In genomic region chr1:106395476-106395875, GRCm38 (mm10) we compare ENCODE assay signal across 8 mouse cellular contexts.
DNase-seq lines count a peak whose midpoint lies in the region; ATAC-seq and TF ChIP-seq lines count a peak whose summit lies in the region.

No protein-coding gene starts in this region.

- H3K27ac ChIP-seq in hindbrain, postnatal 0 days, result no peak overlapping the region
- no peak overlapping the region for H3K27ac ChIP-seq in left cerebral cortex, adult 2 months

- H3K36me3 ChIP-seq in hindbrain, postnatal 0 days (ENCODE audit: insufficient read depth, low read length), result peaks cover 25% of the 10 kb centered on the region; the same call in 1 of the 2 replicates

- H3K4me1 ChIP-seq in hindbrain, postnatal 0 days (ENCODE audit: insufficient read depth, low read length), result no peaks in the 10 kb centered on the region; the same call in 1 of the 2 replicates

- H3K9ac ChIP-seq in hindbrain, postnatal 0 days (replicated peaks; ENCODE audit: low read length), result no peak overlapping the region

- peak; percentile 78 for ATAC-seq in hindbrain, postnatal 0 days
- peak; percentile 79 for ATAC-seq in megakaryocyte, adult 5-6 weeks (ENCODE audit: poor library complexity, severe bottlenecking)
- no peak for ATAC-seq in erythroblast, adult 5-6 weeks (replicated peaks; ENCODE audit: low FRiP score, poor library complexity, severe bottlenecking)

- intact Hi-C loops in left cerebral cortex, adult 2 months (cut with DNase I), result loop anchor here (1.0 to 10.0 kb wide), 4 partner anchors 225 to 501 kb away; partner anchors contain the start of gene Phlpp1

- H3K9me3 ChIP-seq in hindbrain, postnatal 0 days (ENCODE audit: low read length), result no peaks in the 10 kb centered on the region

- H3K4me2 ChIP-seq in hindbrain, postnatal 0 days (ENCODE audit: low read depth, low read length), result no peak overlapping the region

- WGBS in hindbrain, postnatal 0 days, result 4% methylated on average over 2 of the region's 2 CpGs

- H3K27me3 ChIP-seq in hindbrain, postnatal 0 days (ENCODE audit: insufficient read depth, low read length), result no peaks in the 10 kb centered on the region

- DNase-seq in NIH3T3 (ENCODE audit: low read depth), result peak; percentile 91
- DNase-seq in cerebellum, adult 11-12 months, result peak; percentile 74
- DNase-seq in forelimb bud, embryonic 11.5 days (ENCODE audit: low read depth, low spot score), result peak; percentile 69
- peak; percentile 91 for DNase-seq in hindbrain, postnatal 0 days (ENCODE audit: low spot score)
- peak; percentile 46 to 58 for DNase-seq in left cerebral cortex, adult 2 months (ENCODE audit: extremely low spot score in 1 of 2, low spot score in 2 of 2)
- DNase-seq in right cerebral cortex, postnatal 10 days (ENCODE audit: low spot score in 2 of 2), result peak; percentile 63 to 81

- peak; percentile 89 for TF ChIP-seq CTCF in hindbrain, postnatal 0 days (IDR thresholded peaks at IDR 0.05; ENCODE audit: low read depth)
- TF ChIP-seq CTCF in left cerebral cortex, adult 2 months (IDR thresholded peaks at IDR 0.05), result peak; percentile 92

- H3K4me3 ChIP-seq in hindbrain, postnatal 0 days (ENCODE audit: low read length), result no peak overlapping the region
- H3K4me3 ChIP-seq in left cerebral cortex, adult 2 months, result no peak overlapping the region
